Mouse (Mus musculus): ENCODE measurements at regions not wholly inside any gene's neighbourhood (a gene's known extent, or its start where the extent isn't known, plus 50 kb on each side); places are given as distances from the start of the nearest gene placed in this dataset.

DNA sequence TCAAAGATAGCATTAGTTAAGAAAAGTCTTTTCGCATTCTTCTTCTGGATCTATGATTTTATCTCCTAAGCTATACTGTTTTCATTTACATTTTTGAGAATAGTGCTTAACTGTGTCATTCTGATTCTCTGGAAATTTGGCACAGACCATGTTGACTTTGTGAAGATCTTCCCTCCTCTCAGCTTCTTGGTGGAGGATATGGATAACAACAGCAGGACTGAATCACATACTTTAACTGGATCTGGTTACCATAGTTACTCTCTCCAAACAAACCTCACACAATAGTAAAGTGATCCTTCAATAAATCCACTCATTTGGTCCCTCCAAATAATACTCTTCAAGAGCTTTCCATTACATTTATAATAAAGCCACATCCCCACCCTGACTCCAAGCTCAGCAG, 298.2 kb upstream of the Dab2 start:
- no peak for TF ChIP-seq CTCF (IDR thresholded peaks at IDR 0.05)
- no peaks in the 10 kb centered on the region for H3K9me3 ChIP-seq (ENCODE audit: low read length)
- no peak for DNase-seq (ENCODE audit: low spot score)

DNA sequence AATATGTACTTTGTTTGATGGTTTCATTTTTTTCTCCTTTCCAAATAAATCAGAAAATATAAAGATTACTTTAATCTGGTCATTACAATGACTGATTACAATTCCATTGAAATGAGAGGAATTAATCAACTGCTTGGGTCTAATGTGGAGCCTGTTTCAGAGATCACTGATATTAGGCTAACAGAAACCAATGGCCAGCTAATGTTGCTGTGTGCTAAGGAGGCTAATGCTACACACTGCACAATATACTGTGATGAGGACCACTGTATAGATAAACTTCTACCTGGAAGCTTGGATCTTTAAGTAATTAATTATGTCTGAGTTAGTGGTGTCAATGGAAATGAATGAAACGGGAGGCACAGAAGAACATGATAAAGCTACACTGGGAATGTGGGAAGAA, 284.6 kb upstream of the Dab2 start:
- Histone ChIP-seq H3K4me1 (ENCODE audit: insufficient read depth, low read length) (no peaks in the 10 kb centered on the region), H3K4me3 (ENCODE audit: low read depth, low read length) (no peak overlapping the region), H3K27ac (ENCODE audit: low read depth, low read length) (no peak overlapping the region), H3K36me3 (ENCODE audit: insufficient read depth, low read length) (no peaks in the 10 kb centered on the region), H3K9ac (replicated peaks; ENCODE audit: low read length, poor library complexity, severe bottlenecking) (no peak overlapping the region), H3K27me3 (ENCODE audit: insufficient read depth, low read length) (no peaks in the 10 kb centered on the region), H3K4me2 (ENCODE audit: low read depth, low read length, poor library complexity, severe bottlenecking) (no peak overlapping the region), H3K9me3 (ENCODE audit: low read length) (no peaks in the 10 kb centered on the region)
- WGBS, result 77% methylated on average over 1 of the region's 1 CpGs
- ATAC-seq (ENCODE audit: low FRiP score) (no peak), DNase-seq (ENCODE audit: low spot score) (no peak)
- no peak for TF ChIP-seq CTCF (IDR thresholded peaks at IDR 0.05)

More for the DNA sequence above, 298.2 kb upstream of the Dab2 start:
- Histone ChIP-seq H3K4me1 (ENCODE audit: insufficient read depth, low read length) (no peaks in the 10 kb centered on the region), H3K4me3 (ENCODE audit: low read depth, low read length) (no peak overlapping the region), H3K27ac (ENCODE audit: low read depth, low read length) (no peak overlapping the region), H3K27me3 (ENCODE audit: insufficient read depth, low read length) (no peaks in the 10 kb centered on the region), H3K4me2 (ENCODE audit: low read depth, low read length, poor library complexity, severe bottlenecking) (no peak overlapping the region), H3K36me3 (ENCODE audit: insufficient read depth, low read length) (no peaks in the 10 kb centered on the region), H3K9ac (replicated peaks; ENCODE audit: low read length, poor library complexity, severe bottlenecking) (no peak overlapping the region)
- WGBS, result 90% methylated on average over 1 of the region's 1 CpGs
- no peak for ATAC-seq (ENCODE audit: low FRiP score)

DNA sequence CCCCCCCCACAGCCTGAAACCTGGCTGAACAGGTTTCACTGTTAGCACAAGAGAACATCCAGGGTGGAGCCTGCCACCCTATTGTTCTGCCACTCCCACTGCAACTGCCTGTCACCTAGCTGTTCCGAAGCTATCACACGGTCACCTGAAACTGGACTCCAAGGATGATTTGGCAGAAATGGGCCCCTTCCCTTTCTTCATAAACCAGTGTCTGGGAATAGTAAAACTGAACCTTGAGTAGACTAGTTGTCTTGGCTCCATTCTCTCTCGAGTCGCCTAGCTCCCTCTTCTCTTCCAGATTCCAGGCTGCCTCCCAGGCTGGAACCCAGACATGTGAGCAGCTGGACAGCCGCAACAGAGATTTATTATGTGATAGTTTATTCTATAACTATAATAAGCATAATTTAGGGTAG, 282.9 kb upstream of the Dab2 start:
- H3K9ac ChIP-seq (replicated peaks; ENCODE audit: low read length, poor library complexity, severe bottlenecking), result no peak overlapping the region
- no peak for ATAC-seq (ENCODE audit: low FRiP score)
- no peaks in the 10 kb centered on the region for H3K27me3 ChIP-seq (ENCODE audit: insufficient read depth, low read length)
- H3K4me2 ChIP-seq (ENCODE audit: low read depth, low read length, poor library complexity, severe bottlenecking), result no peak overlapping the region
- 79% methylated on average over 5 of the region's 5 CpGs for WGBS
- H3K36me3 ChIP-seq (ENCODE audit: insufficient read depth, low read length), result no peaks in the 10 kb centered on the region
- H3K9me3 ChIP-seq (ENCODE audit: low read length), result no peaks in the 10 kb centered on the region
- no peak for DNase-seq (ENCODE audit: low spot score)
- no peak overlapping the region for H3K27ac ChIP-seq (ENCODE audit: low read depth, low read length)
- no peaks in the 10 kb centered on the region for H3K4me1 ChIP-seq (ENCODE audit: insufficient read depth, low read length)
- no peak overlapping the region for H3K4me3 ChIP-seq (ENCODE audit: low read depth, low read length)
- TF ChIP-seq CTCF (IDR thresholded peaks at IDR 0.05), result no peak

DNA sequence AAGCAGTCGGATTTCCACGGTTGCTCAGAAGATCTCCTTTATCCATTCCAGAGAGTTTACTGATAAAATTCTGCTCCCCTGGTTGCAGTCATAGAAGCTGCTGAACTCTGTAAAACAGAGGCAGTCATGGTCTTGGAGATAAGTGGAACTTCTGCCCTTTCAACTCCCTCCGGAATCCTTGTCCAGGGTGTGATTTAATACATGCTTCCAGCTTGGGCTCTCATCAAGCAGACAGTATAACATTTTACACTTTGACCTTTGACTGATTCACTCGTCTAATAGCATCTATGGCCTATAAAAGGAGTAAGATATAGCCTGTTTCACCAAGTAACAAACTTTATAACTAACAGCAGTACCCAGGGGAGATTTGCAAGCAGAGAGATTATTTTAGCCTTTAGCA, 274.0 kb upstream of the Dab2 start:
- no peaks in the 10 kb centered on the region for H3K36me3 ChIP-seq (ENCODE audit: insufficient read depth, low read length)
- DNase-seq (ENCODE audit: low spot score), result no peak
- H3K9ac ChIP-seq (replicated peaks; ENCODE audit: low read length, poor library complexity, severe bottlenecking), result no peak overlapping the region
- no peaks in the 10 kb centered on the region for H3K9me3 ChIP-seq (ENCODE audit: low read length)
- H3K4me2 ChIP-seq (ENCODE audit: low read depth, low read length, poor library complexity, severe bottlenecking), result no peak overlapping the region
- H3K27me3 ChIP-seq (ENCODE audit: insufficient read depth, low read length), result no peaks in the 10 kb centered on the region
- ATAC-seq (ENCODE audit: low FRiP score), result no peak
- no peak overlapping the region for H3K4me3 ChIP-seq (ENCODE audit: low read depth, low read length)
- TF ChIP-seq CTCF (IDR thresholded peaks at IDR 0.05), result no peak
- no peak overlapping the region for H3K27ac ChIP-seq (ENCODE audit: low read depth, low read length)
- WGBS, result 70% methylated on average over 4 of the region's 4 CpGs
- no peaks in the 10 kb centered on the region for H3K4me1 ChIP-seq (ENCODE audit: insufficient read depth, low read length)

DNA sequence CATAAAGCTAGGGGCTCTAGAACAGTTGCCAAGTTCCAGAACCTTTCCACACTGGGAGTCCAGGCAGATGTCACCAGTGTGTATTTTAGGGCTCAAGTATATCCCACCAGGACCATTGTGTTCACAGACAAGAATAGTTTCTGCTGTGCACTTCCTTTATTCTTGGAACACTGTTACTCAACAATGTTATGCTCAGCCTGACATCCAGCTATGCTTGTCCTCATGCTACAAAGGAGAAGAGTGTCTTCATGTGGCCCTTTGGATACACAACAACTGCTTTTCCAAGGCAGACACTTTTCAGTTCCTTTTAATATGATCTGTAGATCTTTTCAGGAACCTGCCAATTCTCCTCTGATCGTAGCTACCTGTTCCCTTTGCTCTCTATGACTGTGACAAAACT, 270.4 kb upstream of the Dab2 start:
- no peak overlapping the region for H3K9ac ChIP-seq (replicated peaks; ENCODE audit: low read length, poor library complexity, severe bottlenecking)
- no peaks in the 10 kb centered on the region for H3K4me1 ChIP-seq (ENCODE audit: insufficient read depth, low read length)
- WGBS, result 87% methylated on average over 1 of the region's 1 CpGs
- no peak overlapping the region for H3K27ac ChIP-seq (ENCODE audit: low read depth, low read length)
- ATAC-seq (ENCODE audit: low FRiP score) (no peak), DNase-seq (ENCODE audit: low spot score) (no peak)
- H3K27me3 ChIP-seq (ENCODE audit: insufficient read depth, low read length), result no peaks in the 10 kb centered on the region
- H3K4me3 ChIP-seq (ENCODE audit: low read depth, low read length), result no peak overlapping the region
- H3K9me3 ChIP-seq (ENCODE audit: low read length), result no peaks in the 10 kb centered on the region
- H3K36me3 ChIP-seq (ENCODE audit: insufficient read depth, low read length), result no peaks in the 10 kb centered on the region
- no peak overlapping the region for H3K4me2 ChIP-seq (ENCODE audit: low read depth, low read length, poor library complexity, severe bottlenecking)
- no peak for TF ChIP-seq CTCF (IDR thresholded peaks at IDR 0.05)

DNA sequence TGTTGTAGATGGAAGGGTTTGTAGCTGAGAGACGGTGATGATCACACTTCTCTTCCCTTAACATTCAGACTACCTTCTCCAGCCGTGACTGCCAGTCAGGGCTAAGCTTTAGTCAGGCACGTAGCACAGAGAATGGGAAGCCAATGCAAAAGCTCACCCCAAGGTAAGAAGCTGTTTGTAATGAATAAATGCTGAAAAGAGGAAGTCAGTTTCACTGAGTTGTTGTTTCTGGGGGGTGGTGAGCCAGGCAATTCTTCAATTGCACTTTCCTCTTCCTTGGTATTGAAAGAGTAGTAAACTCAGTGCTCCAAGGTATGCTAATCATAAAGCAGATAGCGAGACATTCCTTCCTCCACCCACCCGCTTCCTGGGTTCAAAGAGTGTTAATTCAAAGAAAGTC, 269.2 kb upstream of the Dab2 start:
- 86% methylated on average over 5 of the region's 5 CpGs for WGBS

More for the DNA sequence above, 269.2 kb upstream of the Dab2 start:
- no peak for DNase-seq (ENCODE audit: low spot score)
- Histone ChIP-seq H3K9me3 (ENCODE audit: low read length) (no peaks in the 10 kb centered on the region), H3K4me3 (ENCODE audit: low read depth, low read length) (no peak overlapping the region), H3K36me3 (ENCODE audit: insufficient read depth, low read length) (no peaks in the 10 kb centered on the region), H3K27me3 (ENCODE audit: insufficient read depth, low read length) (no peaks in the 10 kb centered on the region), H3K9ac (replicated peaks; ENCODE audit: low read length, poor library complexity, severe bottlenecking) (no peak overlapping the region), H3K27ac (ENCODE audit: low read depth, low read length) (no peak overlapping the region), H3K4me2 (ENCODE audit: low read depth, low read length, poor library complexity, severe bottlenecking) (no peak overlapping the region), H3K4me1 (ENCODE audit: insufficient read depth, low read length) (no peaks in the 10 kb centered on the region)
- ATAC-seq (ENCODE audit: low FRiP score), result no peak
- no peak for TF ChIP-seq CTCF (IDR thresholded peaks at IDR 0.05)

Measured in midbrain, postnatal 0 days (tissue).